Mouse (Mus musculus) heart, adult 2 months (tissue): ENCODE measurements around the gene Aanat. TPM values are rescaled to one million over a fixed set of nuclear protein-coding genes. Genes with fewer than 3 reads are reported as not detected.

ENCODE experiments used
- DNase-seq, 2 experiments: peaks; one replicate each; pipeline ENCODE4 v3.0.0; 2021
- H3K27ac ChIP-seq: fragments of 200-600 bp; 2 replicates; pipeline ENCODE4 v1.8.1; 2022
- H3K27me3 ChIP-seq: fragments of 200-500 bp; 2 replicates; pipeline ENCODE4 v1.6.1; 2012; ENCODE audit warnings: mild to moderate bottlenecking, low read length, inconsistent platforms, mixed read lengths; ENCODE audit not compliant: control insufficient read depth, insufficient read depth
- H3K36me3 ChIP-seq: fragments of 200-500 bp; 2 replicates; pipeline ENCODE4 v1.6.1; 2012; ENCODE audit warnings: low read length, inconsistent platforms; ENCODE audit not compliant: control insufficient read depth, insufficient read depth
- H3K4me1 ChIP-seq: fragments of 200-500 bp; 2 replicates; pipeline ENCODE4 v1.6.1; 2011; ENCODE audit warnings: low read length; ENCODE audit not compliant: control insufficient read depth, insufficient read depth
- H3K4me3 ChIP-seq: fragments of 200-600 bp; 2 replicates; pipeline ENCODE4 v1.8.1; 2022
- H3K79me2 ChIP-seq: fragments of 200-500 bp; replicated peaks from 2 replicates; pipeline ENCODE4 v1.6.1; 2012; ENCODE audit warnings: mild to moderate bottlenecking, inconsistent platforms, low read length, moderate library complexity, mixed read lengths; ENCODE audit not compliant: control insufficient read depth, insufficient read depth
- H3K9ac ChIP-seq: fragments of 200-500 bp; 2 replicates; pipeline ENCODE4 v1.6.1; 2012; ENCODE audit warnings: low read depth, mild to moderate bottlenecking, control low read depth, inconsistent platforms, low read length, mixed read lengths
- CTCF ChIP-seq: fragments of 200-600 bp; IDR thresholded peaks from 2 replicates; pipeline ENCODE4 v1.8.1; 2022; ENCODE audit warnings: antibody characterized with exemption, mild to moderate bottlenecking, moderate library complexity
- EP300 ChIP-seq: fragments of 200-500 bp; IDR thresholded peaks from 2 replicates; pipeline ENCODE4 v1.6.1; 2011; ENCODE audit warnings: low read depth, low read length, control low read depth; ENCODE audit not compliant: insufficient read depth
- POLR2A ChIP-seq: fragments of 200-500 bp; IDR thresholded peaks from 2 replicates; pipeline ENCODE4 v1.6.1; 2011; ENCODE audit warnings: mild to moderate bottlenecking, low read depth, low read length, control low read depth; ENCODE audit not compliant: insufficient read depth
- WGBS: fragments of 180-500 bp; shearing (Covaris S2); methylation state at CpG from one replicate; pipeline ENCODE4 v1.1.7; 2018; 5-methylcytosine and 5-hydroxymethylcytosine counted together
- intact Hi-C: fragments of 180-260 bp; cut with DNase I; formaldehyde crosslinking; loops from one replicate; pipeline ENCODE4 v1.15.1; 2025
- polyA plus RNA-seq: library from polyadenylated mRNA; depleted of rRNA; stranded (reverse); fragments of >200 nt; gene quantifications from 2 replicates; pipeline ENCODE4 v1.2.3, GENCODE M21; 2012
- total RNA-seq, 2 experiments: library from RNA; stranded (reverse); gene quantifications; 2 replicates each; pipeline ENCODE4 v1.2.3; 2021

Aanat gene
- total and polyA plus RNA-seq, 3 experiments: not detected

GRCm38 (mm10) chr11:116598193-116598592, 12.0 kb downstream of the Aanat start:
- DNase-seq: no peak
- Histone ChIP-seq H3K27me3 (no peaks in the 10 kb centered on the region), H3K4me1 (no peaks in the 10 kb centered on the region), H3K4me3 (no peak overlapping the region), H3K9ac (no peak overlapping the region), H3K27ac (no peak overlapping the region), H3K79me2 (no peaks in the 10 kb centered on the region), H3K36me3 (no peaks in the 10 kb centered on the region)
- TF ChIP-seq POLR2A: no peak
- TF ChIP-seq EP300: no peak
- TF ChIP-seq CTCF: no peak
- intact Hi-C loops: no loop called here
- 80% methylated on average over 8 of the region's 8 CpGs for WGBS

- no peak for DNase-seq
- H3K4me1 ChIP-seq: no peaks in the 10 kb centered on the region
- H3K4me3 ChIP-seq: no peak overlapping the region
- H3K79me2 ChIP-seq: no peaks in the 10 kb centered on the region
- no peak overlapping the region for H3K27ac ChIP-seq
- H3K27me3 ChIP-seq: no peaks in the 10 kb centered on the region
- no peaks in the 10 kb centered on the region for H3K36me3 ChIP-seq
- WGBS: 93% methylated on average over 15 of the region's 15 CpGs
- TF ChIP-seq EP300 (no peak), CTCF (no peak), POLR2A (no peak)
- intact Hi-C loops: no loop called here
- no peak overlapping the region for H3K9ac ChIP-seq
Measured at GRCm38 (mm10) chr11:116599230-116599629, 13.0 kb downstream of the Aanat start.

DNA sequence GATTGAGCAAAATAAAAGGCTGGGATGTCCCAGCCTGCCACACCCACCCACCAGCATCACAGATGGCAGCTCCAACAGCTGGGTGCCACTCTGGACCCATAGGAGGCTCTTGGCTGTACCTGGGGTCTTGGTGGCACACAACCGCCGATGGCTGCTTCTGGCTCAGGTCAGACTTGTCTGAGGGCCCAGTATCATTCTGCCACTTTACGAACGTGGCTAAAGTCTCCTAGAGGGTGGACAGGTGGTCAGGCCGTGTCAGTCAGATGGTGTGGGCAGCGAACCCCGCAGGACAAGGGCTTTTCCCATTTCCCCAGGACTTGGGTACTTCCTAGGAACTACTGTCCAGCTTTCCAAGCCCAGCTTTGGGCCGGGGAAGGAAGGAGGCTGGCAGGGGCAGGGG, 14.9 kb downstream of the Aanat start:
- Histone ChIP-seq H3K27ac (no peak overlapping the region), H3K9ac (no peak overlapping the region), H3K4me3 (no peak overlapping the region), H3K4me1 (no peaks in the 10 kb centered on the region), H3K79me2 (no peaks in the 10 kb centered on the region), H3K36me3 (no peaks in the 10 kb centered on the region), H3K27me3 (no peaks in the 10 kb centered on the region)
- no peak for DNase-seq
- TF ChIP-seq CTCF (no peak), POLR2A (no peak)
- 95% methylated on average over 8 of the region's 8 CpGs for WGBS
- intact Hi-C loops: no loop called here

DNA sequence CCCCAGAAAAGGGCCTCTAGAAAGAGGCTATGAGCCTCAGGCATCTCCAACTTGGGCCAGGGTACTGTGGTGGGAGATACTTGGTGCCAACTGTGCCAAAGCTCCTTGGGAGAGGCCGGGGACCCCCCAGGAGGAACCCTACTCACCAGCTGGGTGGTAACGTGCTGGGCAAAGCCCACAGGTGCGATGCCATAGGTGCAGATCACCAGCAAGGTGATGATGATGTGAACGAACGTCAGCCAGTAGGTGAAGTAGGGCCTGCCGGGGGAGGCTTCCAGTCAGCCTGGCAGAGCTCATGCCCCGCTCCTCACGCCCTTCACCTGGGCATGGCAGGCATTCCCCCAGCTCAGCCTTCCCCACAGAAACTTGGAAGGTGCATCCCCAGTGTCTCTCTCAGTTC, 15.8 kb downstream of the Aanat start:
- intact Hi-C loops: no loop called here
- Histone ChIP-seq H3K4me1 (no peaks in the 10 kb centered on the region), H3K27ac (no peak overlapping the region), H3K36me3 (no peaks in the 10 kb centered on the region), H3K79me2 (no peaks in the 10 kb centered on the region; the same call in 1 of the 2 replicates), H3K4me3 (no peak overlapping the region), H3K9ac (no peak overlapping the region), H3K27me3 (no peaks in the 10 kb centered on the region)
- 90% methylated on average over 8 of the region's 8 CpGs for WGBS
- DNase-seq: no peak
- no peak for TF ChIP-seq EP300
- no peak for TF ChIP-seq CTCF
- TF ChIP-seq POLR2A: no peak

DNA sequence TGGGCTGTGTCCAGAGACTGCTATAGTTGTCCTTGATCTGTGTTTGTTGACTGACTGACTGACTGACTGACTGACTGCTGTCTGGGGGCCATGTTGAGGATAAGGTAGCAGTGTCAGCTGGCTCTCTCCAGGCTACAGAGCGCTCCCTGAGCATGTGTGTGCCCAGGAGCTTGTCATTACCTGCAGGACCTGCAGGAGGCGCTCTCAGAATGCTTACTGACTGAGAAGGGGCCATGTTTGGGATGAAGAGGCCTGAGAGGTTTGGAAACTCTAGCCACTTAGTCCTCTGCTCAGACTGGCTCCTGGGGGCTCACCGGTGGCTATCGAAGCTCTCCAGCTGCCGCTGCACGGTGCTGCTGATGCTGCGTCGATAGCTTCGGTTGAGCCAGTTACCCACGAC, 17.1 kb downstream of the Aanat start:
- DNase-seq: peak in 1 of 2 experiments; percentile 52
- Histone ChIP-seq H3K4me3 (no peak overlapping the region), H3K27me3 (no peaks in the 10 kb centered on the region), H3K36me3 (no peaks in the 10 kb centered on the region), H3K4me1 (no peaks in the 10 kb centered on the region), H3K9ac (no peak overlapping the region), H3K79me2 (peaks cover 1% of the 10 kb centered on the region), H3K27ac (no peak overlapping the region)
- intact Hi-C loops: loop anchor here (1.0 kb wide), 1 partner anchor 26 kb away; no protein-coding TSS in a partner anchor
- TF ChIP-seq POLR2A (no peak), CTCF (peak; percentile 72), EP300 (0 out of 2 replicates have a peak, but pooled peaks have one; percentile 19)
- 87% methylated on average over 10 of the region's 10 CpGs for WGBS

GRCm38 (mm10) chr11:116604097-116604496, 17.9 kb downstream of the Aanat start:
- no peak overlapping the region for H3K27ac ChIP-seq
- no peaks in the 10 kb centered on the region for H3K4me1 ChIP-seq
- H3K4me3 ChIP-seq: no peak overlapping the region
- no peaks in the 10 kb centered on the region for H3K27me3 ChIP-seq
- TF ChIP-seq CTCF: no peak
- no peak for TF ChIP-seq EP300
- no peak for TF ChIP-seq POLR2A
- intact Hi-C loops: no loop called here
- no peak overlapping the region for H3K9ac ChIP-seq
- H3K79me2 ChIP-seq: peaks cover 3% of the 10 kb centered on the region
- WGBS: 92% methylated on average over 12 of the region's 12 CpGs
- H3K36me3 ChIP-seq: no peaks in the 10 kb centered on the region
- no peak for DNase-seq

DNA sequence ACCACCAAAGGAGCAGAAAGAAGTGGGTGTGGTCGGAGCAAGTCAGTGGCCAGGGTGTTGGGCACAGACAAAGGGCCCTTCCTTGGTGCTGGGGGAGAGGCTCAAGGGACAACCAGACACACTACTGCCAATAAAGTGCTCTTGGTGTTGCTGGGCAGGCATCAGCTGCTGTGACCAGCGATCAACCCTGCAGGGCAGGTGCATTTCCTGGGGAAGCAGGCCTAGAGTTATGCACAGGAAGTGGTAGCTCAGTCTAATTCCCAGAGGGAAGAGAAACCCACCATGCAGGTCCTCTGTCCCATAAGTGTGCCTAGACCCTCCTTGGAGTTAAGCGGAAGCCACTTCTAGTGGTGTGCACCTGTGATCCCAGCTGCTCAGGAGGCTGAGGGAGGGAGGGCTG, 21.5 kb downstream of the Aanat start:
- Histone ChIP-seq H3K79me2 (peaks cover 5% of the 10 kb centered on the region), H3K4me1 (no peaks in the 10 kb centered on the region; the same call in 1 of the 2 replicates), H3K4me3 (no peak overlapping the region), H3K27me3 (no peaks in the 10 kb centered on the region), H3K9ac (no peak overlapping the region), H3K27ac (no peak overlapping the region), H3K36me3 (no peaks in the 10 kb centered on the region)
- TF ChIP-seq EP300: no peak
- no peak for TF ChIP-seq CTCF
- no peak for TF ChIP-seq POLR2A
- DNase-seq: no peak
- intact Hi-C loops: no loop called here
- 82% methylated on average over 3 of the region's 3 CpGs for WGBS
